Mouse (Mus musculus): Measurements from ENCODE around the gene Slc25a27. TPM values are rescaled to one million over a fixed set of nuclear protein-coding genes. Genes with fewer than 3 reads are reported as not detected.

Slc25a27 gene
- 1 to 10 TPM; 2.3 to 4.2 TPM for total RNA-seq (2023)

GRCm38 (mm10) chr17:43666576-43667289, at the start of gene Slc25a27:
Slc25a27 (minus strand) TSS chr17:43667214.

DNA sequence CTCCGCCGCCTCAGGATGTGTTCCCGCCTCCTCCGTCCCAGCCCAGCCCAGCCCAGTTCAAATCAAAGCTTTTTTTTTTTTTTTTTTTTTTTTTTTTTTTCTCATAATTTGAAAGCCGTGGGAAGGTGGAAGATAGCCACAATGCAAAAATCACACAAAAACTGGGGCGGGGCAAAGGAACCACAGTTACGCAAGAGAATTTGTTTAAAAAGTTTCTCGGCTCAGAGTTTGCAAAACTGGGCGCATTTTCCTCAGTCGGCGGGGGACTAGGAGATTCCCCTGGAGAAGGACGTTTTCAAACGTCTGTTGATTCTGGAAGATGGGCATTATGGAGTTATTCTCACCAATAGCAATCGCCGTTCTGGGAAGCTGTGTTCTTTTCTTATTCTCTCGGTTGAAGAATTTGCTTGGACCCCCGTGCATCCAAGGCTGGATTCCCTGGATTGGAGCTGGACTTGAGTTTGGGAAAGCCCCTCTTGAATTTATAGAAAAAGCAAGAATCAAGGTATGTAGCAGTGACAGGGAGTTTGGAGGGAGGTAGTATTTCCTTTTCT, 353 bp upstream of the Slc25a27 start, which contains the start of gene Cyp39a1:
TSS of gene Cyp39a1 (plus strand) at position 136 of the 554 bp plus-strand sequence.

GRCm38 (mm10) chr17:43629496-43630426, 37.3 kb downstream of the Slc25a27 start, which contains the start of gene Tdrd6:
Tdrd6 (minus strand) TSS chr17:43630299.

Other genes starting within 250 kb of the Slc25a27 start
- not detected for gene Mep1a, start 164.4 kb downstream of the Slc25a27 start, total RNA-seq (2023)
- under 1 TPM; 0.97 to 0.98 TPM for gene Ankrd66, start 123.6 kb downstream of the Slc25a27 start, total RNA-seq (2023)
- gene Pla2g7, start 99.1 kb downstream of the Slc25a27 start, total RNA-seq (2023): 100 to 1,000 TPM in 1 of 2 experiments, 10 to 100 TPM in 1; 95.5 to 100 TPM
- not detected for gene Tdrd6, start 36.9 kb downstream of the Slc25a27 start, total RNA-seq (2023)
- 1 to 10 TPM; 4.9 to 7.5 TPM for gene Cyp39a1, start 211 bp upstream of the Slc25a27 start, total RNA-seq (2023)
- under 1 TPM in 1 of 2 experiments, not detected in 1; 0.49 TPM for gene Rcan2, start 134.1 kb upstream of the Slc25a27 start, total RNA-seq (2023)